Mouse (Mus musculus): ENCODE measurements around the gene Sox4. TPM values are rescaled to one million over a fixed set of nuclear protein-coding genes. Genes with fewer than 3 reads are reported as not detected.

Gene Sox4
- total RNA-seq, 1 experiment from 2014 or later = 118 TPM

GRCm38 (mm10) chr13:28947740-28948441 is 5.6 kb downstream of the Sox4 start:
- ATAC-seq (replicated peaks; ENCODE audit: low read depth, poor library complexity, severe bottlenecking) = no peak

DNA sequence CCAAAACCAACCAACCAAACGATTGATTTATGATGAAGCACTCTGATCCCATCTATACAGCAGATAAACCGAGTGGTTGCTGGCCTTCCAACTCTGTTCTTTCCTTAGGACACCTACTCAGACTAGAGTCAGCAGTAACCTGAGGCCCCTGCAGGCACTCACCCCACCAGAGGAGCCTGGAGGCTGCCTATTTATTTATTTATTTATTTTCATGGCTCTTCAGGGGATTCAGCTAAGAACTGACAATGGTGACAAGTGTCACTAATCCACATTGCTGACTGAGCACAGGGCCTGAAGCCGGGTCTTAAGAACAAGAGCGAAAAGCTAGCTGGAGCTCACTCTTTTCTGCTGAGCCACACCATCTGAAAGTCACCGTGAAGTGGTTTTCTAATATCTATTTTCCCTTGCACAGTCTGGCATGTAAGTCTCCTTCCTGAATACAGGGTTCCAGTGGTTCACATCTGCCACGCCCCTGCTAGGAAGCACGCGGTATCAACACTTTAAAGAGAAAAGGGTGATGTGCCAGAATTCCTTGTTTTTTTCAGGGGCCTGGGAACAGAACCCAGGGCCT is 6.9 kb downstream of the Sox4 start:
- ATAC-seq (replicated peaks; ENCODE audit: low read depth, poor library complexity, severe bottlenecking) = peak; percentile 12; the same call in 1 of the 2 replicates

DNA sequence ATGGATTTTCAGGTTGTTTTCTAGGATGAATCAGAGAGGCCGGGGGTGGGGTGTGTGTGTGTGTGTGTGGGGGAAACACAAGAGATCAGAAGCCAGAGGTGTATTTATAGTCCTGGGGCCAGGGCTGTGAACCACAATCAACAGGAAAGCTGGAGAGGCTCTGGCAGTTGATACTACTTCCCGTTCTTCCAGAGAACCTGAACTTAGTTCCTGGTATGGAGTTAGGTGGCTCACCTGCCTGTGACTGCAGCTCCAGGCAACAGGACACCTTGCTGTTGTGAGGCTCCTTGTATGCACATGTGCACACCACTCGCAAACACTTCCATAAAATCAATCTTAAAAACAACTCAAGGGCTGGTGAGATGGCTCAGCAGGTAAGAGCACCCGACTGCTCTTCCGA is 7.8 kb downstream of the Sox4 start:
- no peak for ATAC-seq (replicated peaks; ENCODE audit: low read depth, poor library complexity, severe bottlenecking)

GRCm38 (mm10) chr13:28942926-28943325 is 10.6 kb downstream of the Sox4 start:
- peak; percentile 58 for ATAC-seq (replicated peaks; ENCODE audit: low read depth, poor library complexity, severe bottlenecking)

DNA sequence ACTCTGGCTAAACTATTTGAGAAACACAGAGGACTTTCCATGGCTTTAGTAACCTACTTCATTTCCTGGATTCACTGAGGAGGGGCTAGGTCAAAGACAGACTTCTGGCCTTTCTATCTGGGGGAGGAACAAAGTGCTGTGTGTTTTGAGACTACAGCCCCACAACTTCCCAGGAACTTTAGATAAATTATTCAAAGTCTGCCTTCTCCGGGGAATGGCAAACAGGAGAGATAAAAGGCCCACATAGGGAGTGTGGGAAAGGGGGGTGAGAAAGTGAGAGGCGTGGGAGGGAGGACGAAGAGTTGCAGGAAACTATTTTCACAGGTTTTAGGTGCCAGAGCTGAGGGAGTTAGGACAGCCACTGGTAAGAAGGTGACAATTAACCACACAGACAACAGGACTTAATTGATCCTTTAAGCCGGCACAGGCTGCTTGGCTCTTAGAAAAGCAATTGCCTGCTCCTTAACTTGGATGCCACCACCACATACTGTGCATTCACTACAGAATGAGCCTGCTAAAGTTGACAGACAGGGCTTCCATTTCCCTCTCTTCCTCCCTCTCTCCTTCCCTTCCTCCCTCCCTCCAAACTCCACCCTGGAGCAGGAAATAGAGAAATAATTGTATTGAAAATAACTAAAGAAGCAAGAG is 11.4 kb downstream of the Sox4 start:
- no peak for ATAC-seq (replicated peaks; ENCODE audit: low read depth, poor library complexity, severe bottlenecking)

DNA sequence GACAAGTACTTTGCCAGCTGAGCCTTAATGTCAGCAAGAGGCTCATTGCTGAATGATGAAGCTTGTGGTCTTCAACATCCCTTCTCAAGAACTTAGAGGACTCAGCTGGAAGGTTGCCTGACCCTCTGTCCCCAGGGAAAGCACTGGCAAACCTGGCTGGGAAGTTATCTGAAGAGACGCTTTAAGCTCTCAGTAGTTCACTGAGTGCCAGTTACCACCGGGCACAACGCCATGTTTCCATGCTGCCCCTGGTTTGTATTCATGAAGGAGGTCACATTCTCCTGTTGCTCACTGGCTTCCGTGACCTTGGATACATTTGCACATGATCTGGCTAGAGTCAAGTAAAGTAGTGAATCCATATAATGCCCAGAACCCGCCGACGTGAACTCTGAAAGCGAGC is 20.1 kb downstream of the Sox4 start:
- no peak for ATAC-seq (replicated peaks; ENCODE audit: low read depth, poor library complexity, severe bottlenecking)

DNA sequence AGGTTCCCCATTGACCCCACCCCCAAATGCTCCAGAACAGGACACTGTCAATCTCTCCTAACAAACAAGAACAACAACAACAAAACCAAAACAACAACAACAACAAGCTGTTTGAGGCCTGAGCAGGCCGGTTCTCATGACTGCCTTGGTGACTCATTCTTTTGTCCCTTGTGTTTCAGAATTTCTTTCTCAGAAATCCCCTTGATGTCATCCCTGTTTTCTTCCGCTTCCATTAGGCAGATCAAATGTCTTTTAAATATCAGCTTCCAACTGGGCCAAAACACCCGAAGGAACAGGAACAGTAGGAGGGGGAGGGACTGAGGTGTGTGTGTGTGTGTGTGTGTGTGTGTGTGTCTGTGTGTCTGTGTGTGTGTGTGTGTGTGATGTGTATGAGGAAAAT is 21.7 kb downstream of the Sox4 start:
- no peak for ATAC-seq (replicated peaks; ENCODE audit: low read depth, poor library complexity, severe bottlenecking)

- no peak for ATAC-seq (replicated peaks; ENCODE audit: low read depth, poor library complexity, severe bottlenecking)
These were observed 22.2 kb downstream of the Sox4 start for GRCm38 (mm10) chr13:28931266-28931665.

GRCm38 (mm10) chr13:28930364-28930763 is 23.1 kb downstream of the Sox4 start:
- ATAC-seq (replicated peaks; ENCODE audit: low read depth, poor library complexity, severe bottlenecking) = peak; percentile 73

- no peak for ATAC-seq (replicated peaks; ENCODE audit: low read depth, poor library complexity, severe bottlenecking)
These were observed 23.6 kb downstream of the Sox4 start for GRCm38 (mm10) chr13:28929936-28930335.

- ATAC-seq (replicated peaks; ENCODE audit: low read depth, poor library complexity, severe bottlenecking) = no peak
These were observed 30.4 kb downstream of the Sox4 start for GRCm38 (mm10) chr13:28923136-28923535.

- ATAC-seq (replicated peaks; ENCODE audit: low read depth, poor library complexity, severe bottlenecking) = no peak
These were observed 35.9 kb downstream of the Sox4 start for GRCm38 (mm10) chr13:28917379-28918250.

- no peak for ATAC-seq (replicated peaks; ENCODE audit: low read depth, poor library complexity, severe bottlenecking)
These were observed 39.9 kb downstream of the Sox4 start for GRCm38 (mm10) chr13:28913656-28914055.

DNA sequence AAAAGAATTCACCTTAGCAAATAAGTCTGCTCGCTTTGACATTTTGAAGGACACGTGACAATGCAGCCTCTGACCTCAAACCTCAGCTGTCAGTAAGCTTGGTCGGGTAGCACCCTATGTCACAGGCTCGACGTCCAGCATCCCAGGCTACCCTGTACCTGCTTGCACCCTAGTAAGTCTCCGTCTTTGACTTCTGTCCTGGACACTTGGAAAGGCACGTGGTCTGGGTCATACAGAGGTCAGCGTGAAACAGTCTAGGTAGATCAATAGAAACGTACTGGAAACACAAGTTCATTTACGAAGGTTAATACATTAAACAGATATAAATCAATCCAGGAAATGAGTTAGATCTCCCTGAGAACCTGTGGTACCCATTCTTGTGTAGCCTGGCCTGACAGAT is 46.5 kb downstream of the Sox4 start:
- ATAC-seq (replicated peaks; ENCODE audit: low read depth, poor library complexity, severe bottlenecking) = no peak

All from common myeloid progenitor, adult 5-6 weeks (primary cell).